Mouse (Mus musculus): ENCODE results near the gene Mrap. TPM values are rescaled to one million over a fixed set of nuclear protein-coding genes. Genes with fewer than 3 reads are reported as not detected.

The Mrap gene
- polyA plus RNA-seq, 1 experiment = 0.15 TPM

DNA sequence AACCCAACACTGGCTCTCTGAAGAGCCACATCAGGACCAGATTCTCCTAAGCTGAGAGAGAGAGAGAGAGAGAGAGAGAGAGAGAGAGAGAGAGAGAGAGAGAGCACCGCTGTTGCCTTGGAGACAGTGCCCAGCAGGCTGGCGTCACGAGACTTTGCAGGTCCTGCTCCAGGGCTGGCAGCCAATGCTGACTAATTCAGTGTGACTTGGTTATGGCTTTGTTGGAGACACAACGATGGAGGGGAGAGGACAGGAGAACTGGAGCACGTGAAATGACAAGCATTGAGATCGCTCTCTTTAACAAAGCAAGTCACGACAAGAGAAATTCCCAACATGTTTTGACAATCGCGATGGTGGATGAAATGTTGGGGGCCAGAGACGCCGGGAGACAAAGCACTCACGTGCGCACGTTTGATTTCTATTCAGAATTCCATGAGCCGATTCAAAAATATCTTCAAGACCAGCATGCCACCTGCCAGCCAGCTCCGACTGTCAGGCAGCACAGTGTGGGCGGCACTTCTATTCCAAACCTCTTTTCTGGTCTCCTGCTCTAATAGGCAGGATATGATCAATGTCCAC lies 28.2 kb upstream of the Mrap start:
- peak; percentile 98 for DNase-seq (ENCODE audit: low read depth)
- TF ChIP-seq CTCF (IDR thresholded peaks at IDR 0.05; ENCODE audit: borderline replicate concordance, extremely low read depth, insufficient read depth, insufficient read length) (no peak), POLR2A (IDR thresholded peaks at IDR 0.05; ENCODE audit: borderline replicate concordance, extremely low read depth, insufficient read depth, insufficient read length, poor library complexity, severe bottlenecking) (no peak)

- no peak for TF ChIP-seq POLR2A (IDR thresholded peaks at IDR 0.05; ENCODE audit: borderline replicate concordance, extremely low read depth, insufficient read depth, insufficient read length, poor library complexity, severe bottlenecking)
- TF ChIP-seq CTCF (IDR thresholded peaks at IDR 0.05; ENCODE audit: borderline replicate concordance, extremely low read depth, insufficient read depth, insufficient read length) = no peak
- no peak for DNase-seq (ENCODE audit: low read depth)
Measured at GRCm38 (mm10) chr16:90710313-90710712, 27.7 kb upstream of the Mrap start.

DNA sequence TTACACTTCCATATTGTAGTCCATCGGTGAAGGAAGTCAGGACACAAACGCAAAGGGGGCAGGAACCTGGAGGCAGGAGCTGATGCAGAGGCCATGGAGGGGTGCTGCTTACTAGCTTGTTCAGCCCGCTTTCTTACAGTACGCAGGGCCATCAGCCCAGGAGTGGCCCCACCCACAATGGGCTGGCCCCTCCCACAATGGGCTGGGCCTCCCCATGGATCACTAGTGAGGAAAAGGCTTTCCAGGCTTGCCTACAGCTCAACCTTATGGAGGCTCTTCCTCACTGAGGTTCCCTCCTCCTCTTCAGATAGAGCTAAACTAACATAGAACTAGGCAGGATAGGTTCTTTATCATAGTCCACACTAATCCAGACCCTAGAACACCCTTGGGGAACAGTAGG lies 14.0 kb upstream of the Mrap start:
- no peak for TF ChIP-seq POLR2A (IDR thresholded peaks at IDR 0.05; ENCODE audit: borderline replicate concordance, extremely low read depth, insufficient read depth, insufficient read length, poor library complexity, severe bottlenecking)
- no peak for TF ChIP-seq CTCF (IDR thresholded peaks at IDR 0.05; ENCODE audit: borderline replicate concordance, extremely low read depth, insufficient read depth, insufficient read length)
- no peak for DNase-seq (ENCODE audit: low read depth)

- TF ChIP-seq POLR2A (IDR thresholded peaks at IDR 0.05; ENCODE audit: borderline replicate concordance, extremely low read depth, insufficient read depth, insufficient read length, poor library complexity, severe bottlenecking) = no peak
- TF ChIP-seq CTCF (IDR thresholded peaks at IDR 0.05; ENCODE audit: borderline replicate concordance, extremely low read depth, insufficient read depth, insufficient read length) = no peak
- no peak for DNase-seq (ENCODE audit: low read depth)
Measured at GRCm38 (mm10) chr16:90726600-90727227, 11.3 kb upstream of the Mrap start.

DNA sequence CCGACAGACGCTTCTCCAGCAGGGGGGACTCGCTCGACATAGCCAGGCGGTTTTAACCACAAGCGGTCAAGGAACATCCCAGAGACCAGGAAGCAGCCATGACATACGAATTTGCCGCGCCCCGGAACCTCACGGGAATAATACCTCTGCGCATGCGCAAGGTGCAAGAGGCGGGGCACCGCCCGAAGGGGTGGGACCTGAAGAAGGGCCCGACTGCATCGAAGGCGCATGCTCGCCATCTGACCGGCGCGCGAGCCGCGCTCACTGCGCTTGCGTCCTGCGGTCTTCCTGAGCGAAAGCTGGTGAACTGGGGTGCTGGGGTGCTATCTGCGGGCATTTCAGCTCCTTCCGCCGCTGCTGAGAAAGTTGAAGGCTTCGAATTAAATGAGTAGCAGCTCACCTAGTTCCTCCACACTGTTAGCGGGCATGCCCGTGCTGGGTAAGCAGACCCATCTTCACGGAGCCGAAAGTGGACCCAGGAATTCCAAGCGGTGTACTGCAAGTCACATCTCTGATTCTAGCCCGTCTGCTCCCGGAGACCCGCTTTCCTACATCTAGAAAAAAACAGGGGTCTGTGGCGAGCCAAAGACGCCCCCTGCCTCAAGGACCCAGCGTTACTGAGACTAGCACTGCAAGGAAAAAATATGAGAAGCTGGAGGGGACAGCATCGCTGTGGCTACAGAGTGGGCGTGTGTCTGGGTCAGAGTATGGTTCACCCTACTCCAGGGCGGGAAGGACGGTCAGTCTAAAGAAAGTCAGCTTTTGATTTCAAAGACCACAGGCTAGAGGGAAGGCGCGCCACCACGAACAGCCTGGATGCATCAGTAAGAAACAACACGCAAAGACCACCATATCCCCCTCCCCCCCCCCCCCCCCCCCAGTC lies 10.5 kb upstream of the Mrap start, which contains the start of gene Mis18a:
Mis18a (minus strand) TSS at position 172 of the 883 bp plus-strand sequence.
- peak; percentile 85; the same call in 1 of the 2 replicates for TF ChIP-seq POLR2A (IDR thresholded peaks at IDR 0.05; ENCODE audit: borderline replicate concordance, extremely low read depth, insufficient read depth, insufficient read length, poor library complexity, severe bottlenecking)
- no peak for TF ChIP-seq CTCF (IDR thresholded peaks at IDR 0.05; ENCODE audit: borderline replicate concordance, extremely low read depth, insufficient read depth, insufficient read length)
- DNase-seq (ENCODE audit: low read depth) = peak; percentile 99

DNA sequence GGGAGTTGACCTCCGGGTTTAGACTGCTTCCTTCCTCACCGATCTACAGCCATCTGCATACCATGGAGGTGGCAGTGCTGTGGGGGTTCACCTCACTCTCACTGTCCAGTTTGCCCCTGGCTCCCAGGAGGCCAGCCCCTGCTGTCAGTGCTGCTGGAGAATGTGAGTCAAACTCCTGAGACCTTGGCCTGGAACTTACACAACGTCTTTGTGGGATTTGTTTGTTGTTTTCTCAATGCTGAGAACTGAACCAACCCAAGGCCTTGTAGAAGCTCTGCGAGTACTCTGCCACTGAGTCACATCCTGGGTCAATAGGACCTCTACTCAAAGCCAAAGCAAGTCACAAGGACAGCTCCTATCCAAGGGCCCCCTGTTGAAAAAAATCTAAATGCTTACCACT lies 2.4 kb upstream of the Mrap start:
- TF ChIP-seq POLR2A (IDR thresholded peaks at IDR 0.05; ENCODE audit: borderline replicate concordance, extremely low read depth, insufficient read depth, insufficient read length, poor library complexity, severe bottlenecking) (no peak), CTCF (IDR thresholded peaks at IDR 0.05; ENCODE audit: borderline replicate concordance, extremely low read depth, insufficient read depth, insufficient read length) (no peak)
- no peak for DNase-seq (ENCODE audit: low read depth)

DNA sequence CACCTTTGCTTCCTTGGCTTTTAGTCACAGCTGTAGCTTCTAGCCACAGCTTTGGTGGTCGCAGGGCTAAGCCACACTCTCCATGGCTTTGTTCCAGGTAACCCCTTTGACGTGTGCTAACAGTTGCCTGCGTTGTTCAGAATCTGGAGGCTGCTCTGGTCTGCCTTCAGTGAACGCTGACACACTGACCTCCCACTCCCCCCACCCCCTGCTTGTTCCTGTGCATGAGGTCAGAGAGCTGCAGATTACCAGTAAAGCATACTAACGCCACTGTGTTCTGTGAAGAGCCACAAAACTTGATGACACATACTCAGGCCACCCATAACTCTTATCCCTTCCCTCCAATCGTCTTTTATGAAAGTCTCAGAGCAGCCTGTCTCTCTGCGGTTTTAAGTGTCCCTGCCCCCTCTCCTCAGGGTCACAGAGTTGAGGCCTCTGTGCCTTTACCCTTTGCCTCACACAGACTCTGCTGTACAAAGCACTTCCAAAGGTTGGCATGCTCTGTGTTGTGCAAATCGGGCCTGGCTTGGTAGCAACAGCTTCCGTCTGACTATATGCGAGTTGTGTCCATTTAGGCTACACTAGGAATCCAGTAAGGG lies 1.2 kb upstream of the Mrap start:
- DNase-seq (ENCODE audit: low read depth) = no peak
- no peak for TF ChIP-seq POLR2A (IDR thresholded peaks at IDR 0.05; ENCODE audit: borderline replicate concordance, extremely low read depth, insufficient read depth, insufficient read length, poor library complexity, severe bottlenecking)
- no peak for TF ChIP-seq CTCF (IDR thresholded peaks at IDR 0.05; ENCODE audit: borderline replicate concordance, extremely low read depth, insufficient read depth, insufficient read length)

- peak; percentile 14 for DNase-seq (ENCODE audit: low read depth)
- no peak for TF ChIP-seq POLR2A (IDR thresholded peaks at IDR 0.05; ENCODE audit: borderline replicate concordance, extremely low read depth, insufficient read depth, insufficient read length, poor library complexity, severe bottlenecking)
- TF ChIP-seq CTCF (IDR thresholded peaks at IDR 0.05; ENCODE audit: borderline replicate concordance, extremely low read depth, insufficient read depth, insufficient read length) = no peak
Measured at GRCm38 (mm10) chr16:90747143-90747542, 9.1 kb downstream of the Mrap start.

DNA sequence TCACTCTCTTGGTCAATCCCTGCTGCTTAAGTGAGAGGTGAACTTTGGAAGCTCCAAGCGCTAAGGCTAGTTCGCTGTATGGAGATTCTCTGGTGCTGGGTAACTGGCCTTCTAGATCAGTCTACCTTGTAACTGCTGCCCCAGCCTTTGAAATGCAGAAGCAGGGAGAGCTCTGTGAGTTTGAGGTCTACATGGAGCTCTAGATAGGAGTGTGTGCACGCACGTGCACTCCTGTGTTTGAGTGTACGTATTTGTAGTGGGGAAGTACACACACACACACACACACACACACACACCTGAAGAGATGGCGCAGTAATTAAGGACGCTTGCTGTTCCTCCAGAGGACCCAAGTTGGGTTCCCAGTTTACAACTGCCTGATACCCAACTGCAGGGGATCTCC lies 10.2 kb downstream of the Mrap start:
- no peak for DNase-seq (ENCODE audit: low read depth)
- no peak for TF ChIP-seq POLR2A (IDR thresholded peaks at IDR 0.05; ENCODE audit: borderline replicate concordance, extremely low read depth, insufficient read depth, insufficient read length, poor library complexity, severe bottlenecking)
- TF ChIP-seq CTCF (IDR thresholded peaks at IDR 0.05; ENCODE audit: borderline replicate concordance, extremely low read depth, insufficient read depth, insufficient read length) = no peak

DNA sequence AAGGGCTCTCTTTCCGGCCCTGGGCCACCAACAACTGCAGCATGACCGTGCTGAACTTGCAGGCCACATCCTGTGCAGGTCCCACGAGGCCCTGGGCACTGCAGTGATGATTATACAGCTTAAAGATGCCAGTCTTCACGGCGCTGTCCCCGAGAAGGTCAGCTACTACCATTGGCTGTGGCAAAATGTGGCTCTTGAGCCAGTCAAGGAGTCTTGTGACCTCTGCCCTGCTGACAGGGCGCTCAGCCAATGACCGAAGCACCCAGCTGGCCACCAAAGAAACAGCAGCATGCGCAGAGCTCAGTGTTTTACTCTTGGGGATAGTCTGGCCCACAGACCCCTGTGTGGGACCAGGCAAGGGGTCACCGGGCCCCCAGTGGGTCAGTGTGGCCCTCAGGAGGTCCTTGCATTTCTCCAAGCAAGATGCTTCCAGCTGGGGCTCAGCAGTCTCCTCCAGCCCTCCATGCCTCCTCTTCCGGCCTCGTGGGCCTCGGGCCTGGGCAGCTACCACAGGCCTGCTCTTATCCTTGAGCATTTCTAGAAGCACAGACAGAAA lies 15.5 kb downstream of the Mrap start:
- DNase-seq (ENCODE audit: low read depth) = no peak
- TF ChIP-seq POLR2A (IDR thresholded peaks at IDR 0.05; ENCODE audit: borderline replicate concordance, extremely low read depth, insufficient read depth, insufficient read length, poor library complexity, severe bottlenecking) (no peak), CTCF (IDR thresholded peaks at IDR 0.05; ENCODE audit: borderline replicate concordance, extremely low read depth, insufficient read depth, insufficient read length) (no peak)

- DNase-seq (ENCODE audit: low read depth) = peak; percentile 73
- TF ChIP-seq POLR2A (IDR thresholded peaks at IDR 0.05; ENCODE audit: borderline replicate concordance, extremely low read depth, insufficient read depth, insufficient read length, poor library complexity, severe bottlenecking) = no peak
- no peak for TF ChIP-seq CTCF (IDR thresholded peaks at IDR 0.05; ENCODE audit: borderline replicate concordance, extremely low read depth, insufficient read depth, insufficient read length)
Measured at GRCm38 (mm10) chr16:90759335-90759734, 21.3 kb downstream of the Mrap start.
